Mouse (Mus musculus) stomach, embryonic 15.5 days (tissue): Measurements from ENCODE around the gene Mat2b. TPM values are rescaled to one million over a fixed set of nuclear protein-coding genes. Genes with fewer than 3 reads are reported as not detected.
"Not testable (repeated sequence)": the region's sequence is repeated elsewhere in the genome, so short reads cannot be mapped to it uniquely, and the experiment has no call there.

ENCODE experiments used
- ATAC-seq: fragments of 200-750 bp; cut with Nextera tagmentation; 2 replicates; pipeline ENCODE4 v1.8.0; 2017; ENCODE audit warnings: low read depth, moderate number of reproducible peaks, moderate TSS enrichment; ENCODE audit not compliant: insufficient read depth, low FRiP score
- H3K27ac ChIP-seq: fragments of 300-500 bp; sonication (generic); 2 replicates; pipeline ENCODE4 v1.5.1; 2015; ENCODE audit warnings: mild to moderate bottlenecking, inconsistent platforms
- H3K27me3 ChIP-seq: fragments of 300-500 bp; sonication (generic); replicated peaks from 2 replicates; pipeline ENCODE4 v1.6.1; 2015; ENCODE audit warnings: inconsistent platforms
- H3K36me3 ChIP-seq: fragments of 300-500 bp; sonication (generic); 2 replicates; pipeline ENCODE4 v1.6.1; 2015; ENCODE audit warnings: inconsistent platforms
- H3K4me1 ChIP-seq: fragments of 300-500 bp; sonication (generic); 2 replicates; pipeline ENCODE4 v1.6.1; 2015; ENCODE audit warnings: inconsistent platforms
- H3K4me2 ChIP-seq: fragments of 300-500 bp; sonication (generic); 2 replicates; pipeline ENCODE4 v1.6.1; 2015; ENCODE audit warnings: mild to moderate bottlenecking, inconsistent platforms
- H3K4me3 ChIP-seq: fragments of 300-500 bp; sonication (generic); replicated peaks from 2 replicates; pipeline ENCODE4 v1.5.1; 2015; ENCODE audit warnings: inconsistent platforms
- H3K9ac ChIP-seq: fragments of 300-500 bp; sonication (generic); 2 replicates; pipeline ENCODE4 v1.6.1; 2015; ENCODE audit warnings: inconsistent platforms
- H3K9me3 ChIP-seq: fragments of 300-500 bp; sonication (generic); 2 replicates; pipeline ENCODE4 v1.6.1; 2016; ENCODE audit warnings: inconsistent platforms
- WGBS: fragments of 180-500 bp; shearing (Covaris S2); methylation state at CpG from one replicate; pipeline ENCODE4 v1.1.7; 2015; 5-methylcytosine and 5-hydroxymethylcytosine counted together
- polyA plus RNA-seq: library from polyadenylated mRNA; unstranded; fragments of >200 nt; fragmentation: Nextera tagmentation; extraction: Ambion mirVana; gene quantifications from 2 replicates; pipeline ENCODE4 v1.2.1, GENCODE M21; 2015

Gene Mat2b
- 84.4 and 89.6 TPM in 2 replicates for polyA plus RNA-seq

DNA sequence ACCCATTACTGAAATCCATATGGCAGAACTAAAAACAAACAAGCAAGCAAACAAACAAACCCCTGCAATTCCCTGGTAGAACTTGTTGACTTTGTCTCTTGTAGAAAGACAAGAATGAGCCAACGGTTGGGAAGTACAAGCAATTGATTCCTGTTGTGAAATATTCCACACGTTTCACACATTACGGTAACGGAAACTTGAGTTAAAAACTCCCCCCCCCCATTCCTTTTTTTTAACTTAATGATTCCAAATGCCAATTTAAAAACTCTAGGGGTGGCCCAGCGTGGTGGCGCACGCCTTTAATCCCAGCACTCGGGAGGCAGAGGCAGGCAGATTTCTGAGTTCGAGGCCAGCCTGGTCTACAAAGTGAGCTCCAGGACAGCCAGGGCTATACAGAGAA lies at the start of gene Mat2b:
Mat2b (minus strand) TSS at position 101 of the 400 bp plus-strand sequence.
- Histone ChIP-seq H3K4me1 (peaks cover 14% of the 10 kb centered on the region), H3K27ac (peak within 1 kb of the TSS; percentile 95), H3K9me3 (no peaks in the 10 kb centered on the region), H3K36me3 (no peaks in the 10 kb centered on the region), H3K4me3 (peak within 1 kb of the TSS; percentile 94), H3K27me3 (no peaks in the 10 kb centered on the region), H3K9ac (peak within 1 kb of the TSS; percentile 66), H3K4me2 (peak within 1 kb of the TSS; percentile 79)
- ATAC-seq, result no peak
- WGBS, result 80% methylated on average over 9 of the region's 9 CpGs

DNA sequence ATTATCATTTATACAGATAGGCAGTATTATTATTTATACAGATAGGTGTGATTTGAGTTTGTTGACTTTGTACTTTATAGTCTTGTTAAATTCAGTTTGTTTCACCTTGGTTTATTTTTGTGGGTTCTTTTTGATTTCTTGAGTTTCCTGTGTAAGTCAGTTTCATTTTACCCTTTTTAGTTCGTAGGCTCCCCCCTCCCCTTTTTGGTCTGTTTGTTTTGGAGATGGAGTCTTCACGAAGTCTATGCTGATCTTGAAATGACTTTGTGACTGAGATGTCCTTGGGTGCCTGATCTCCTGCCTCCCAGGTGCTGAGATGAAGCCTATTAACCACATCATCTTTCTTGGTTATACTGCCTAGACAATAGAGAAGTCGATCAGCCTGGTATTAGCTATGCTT lies 49.3 kb upstream of the Mat2b start:
- H3K4me1 ChIP-seq, result no peaks in the 10 kb centered on the region
- no peaks in the 10 kb centered on the region for H3K36me3 ChIP-seq
- no peak overlapping the region for H3K27ac ChIP-seq
- no peak for ATAC-seq
- no peak overlapping the region for H3K4me2 ChIP-seq
- WGBS, result 80% methylated on average over 3 of the region's 3 CpGs
- no peaks in the 10 kb centered on the region for H3K9me3 ChIP-seq
- H3K4me3 ChIP-seq, result no peak overlapping the region
- no peaks in the 10 kb centered on the region for H3K27me3 ChIP-seq
- H3K9ac ChIP-seq, result no peak overlapping the region

DNA sequence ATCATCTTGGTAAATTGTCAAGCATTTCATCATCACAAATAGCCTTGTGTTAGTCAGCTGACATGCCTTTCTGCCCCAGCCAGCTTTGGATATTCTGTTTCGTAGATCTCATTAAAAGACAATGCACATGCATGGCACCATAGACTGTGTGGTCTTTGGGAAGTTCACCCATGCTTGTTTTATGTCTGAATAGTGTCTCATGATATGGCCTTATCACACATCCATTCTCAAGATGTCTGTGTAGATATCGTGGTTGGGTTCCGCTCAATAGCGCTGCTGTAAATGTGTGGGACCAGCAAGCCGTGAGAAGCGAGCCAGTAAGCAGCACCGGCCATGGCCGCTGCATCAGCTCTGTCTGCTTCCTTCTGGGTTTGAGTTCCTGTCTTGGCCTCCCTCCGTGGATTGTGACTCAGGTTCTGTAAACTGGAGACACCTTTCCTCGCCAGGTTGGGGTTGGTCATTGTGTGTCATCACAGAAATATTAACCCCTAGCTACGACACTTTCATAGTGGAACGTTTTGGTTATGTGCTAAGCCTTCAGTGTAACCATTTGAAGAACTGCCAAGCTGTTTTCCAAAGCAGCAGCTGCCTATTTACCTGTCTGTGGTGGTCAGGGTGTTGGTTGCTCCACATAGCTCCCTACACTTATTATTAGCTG lies 46.7 kb upstream of the Mat2b start:
- no peak overlapping the region for H3K27ac ChIP-seq
- ATAC-seq, result no peak
- H3K36me3 ChIP-seq, result peaks cover 9% of the 10 kb centered on the region
- no peaks in the 10 kb centered on the region for H3K4me1 ChIP-seq
- no peak overlapping the region for H3K4me3 ChIP-seq
- 88% methylated on average over 12 of the region's 12 CpGs for WGBS
- no peak overlapping the region for H3K9ac ChIP-seq
- H3K4me2 ChIP-seq, result no peak overlapping the region
- no peaks in the 10 kb centered on the region for H3K27me3 ChIP-seq
- no peaks in the 10 kb centered on the region for H3K9me3 ChIP-seq

DNA sequence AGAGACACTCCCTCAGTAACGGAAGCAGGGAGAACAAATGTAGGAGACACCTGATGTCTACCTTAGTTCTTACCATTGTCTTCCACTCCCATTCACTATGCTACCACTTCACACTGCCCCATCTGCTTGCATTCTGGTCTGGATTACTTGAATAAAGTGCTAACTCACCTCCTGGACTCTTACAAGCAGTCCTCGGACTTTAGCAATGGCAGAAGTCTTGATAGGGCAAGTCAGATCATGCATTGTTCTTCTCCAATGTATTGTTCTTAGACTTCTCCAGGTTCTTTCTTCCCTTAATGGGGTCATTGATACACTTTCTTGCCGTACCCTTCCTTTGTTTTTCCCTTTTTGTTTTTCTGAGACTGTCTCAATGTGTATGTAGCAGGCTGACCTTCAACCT lies 42.4 kb upstream of the Mat2b start:
- no peak for ATAC-seq
- no peaks in the 10 kb centered on the region for H3K9me3 ChIP-seq
- H3K4me2 ChIP-seq, result no peak overlapping the region
- H3K36me3 ChIP-seq, result peaks cover 13% of the 10 kb centered on the region
- no peaks in the 10 kb centered on the region for H3K27me3 ChIP-seq
- no peak overlapping the region for H3K9ac ChIP-seq
- H3K4me3 ChIP-seq, result no peak overlapping the region
- 89% methylated on average over 3 of the region's 3 CpGs for WGBS
- H3K27ac ChIP-seq, result no peak overlapping the region
- H3K4me1 ChIP-seq, result peaks cover 4% of the 10 kb centered on the region; the same call in 1 of the 2 replicates

DNA sequence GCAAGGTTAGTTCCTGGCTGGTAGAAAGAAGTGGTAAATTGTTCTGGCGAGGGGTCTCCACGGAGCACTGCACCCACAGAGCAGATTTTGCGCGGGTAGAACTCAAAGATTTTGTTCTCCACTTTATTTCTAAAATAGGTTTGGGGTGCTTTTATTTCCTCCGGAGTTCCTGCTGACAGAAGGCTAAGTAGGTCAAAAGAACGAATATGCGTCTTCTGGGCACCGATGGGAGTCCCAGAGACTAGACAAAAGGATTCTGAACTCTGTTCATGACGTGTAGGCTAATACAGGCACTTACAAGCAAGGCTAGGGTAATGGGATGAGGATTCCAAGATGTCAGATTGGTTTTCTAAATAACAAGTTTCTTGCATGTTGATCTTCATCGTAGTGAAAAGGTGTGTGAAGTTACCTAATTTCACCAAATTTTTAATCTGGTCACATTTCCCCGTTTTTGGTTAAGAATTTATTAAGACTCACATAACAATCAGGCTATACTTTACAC lies 39.3 kb upstream of the Mat2b start:
- peak overlapping the region; percentile 83; the same call in 1 of the 2 replicates for H3K27ac ChIP-seq
- peak overlapping the region; percentile 80 for H3K4me2 ChIP-seq
- 4% methylated on average over 11 of the region's 11 CpGs for WGBS
- H3K4me1 ChIP-seq, result peaks cover 12% of the 10 kb centered on the region
- no peaks in the 10 kb centered on the region for H3K9me3 ChIP-seq
- H3K27me3 ChIP-seq, result no peaks in the 10 kb centered on the region
- peak overlapping the region; percentile 96 for H3K4me3 ChIP-seq
- ATAC-seq, result no peak
- peak overlapping the region; percentile 94 for H3K9ac ChIP-seq
- H3K36me3 ChIP-seq, result peaks cover 13% of the 10 kb centered on the region

DNA sequence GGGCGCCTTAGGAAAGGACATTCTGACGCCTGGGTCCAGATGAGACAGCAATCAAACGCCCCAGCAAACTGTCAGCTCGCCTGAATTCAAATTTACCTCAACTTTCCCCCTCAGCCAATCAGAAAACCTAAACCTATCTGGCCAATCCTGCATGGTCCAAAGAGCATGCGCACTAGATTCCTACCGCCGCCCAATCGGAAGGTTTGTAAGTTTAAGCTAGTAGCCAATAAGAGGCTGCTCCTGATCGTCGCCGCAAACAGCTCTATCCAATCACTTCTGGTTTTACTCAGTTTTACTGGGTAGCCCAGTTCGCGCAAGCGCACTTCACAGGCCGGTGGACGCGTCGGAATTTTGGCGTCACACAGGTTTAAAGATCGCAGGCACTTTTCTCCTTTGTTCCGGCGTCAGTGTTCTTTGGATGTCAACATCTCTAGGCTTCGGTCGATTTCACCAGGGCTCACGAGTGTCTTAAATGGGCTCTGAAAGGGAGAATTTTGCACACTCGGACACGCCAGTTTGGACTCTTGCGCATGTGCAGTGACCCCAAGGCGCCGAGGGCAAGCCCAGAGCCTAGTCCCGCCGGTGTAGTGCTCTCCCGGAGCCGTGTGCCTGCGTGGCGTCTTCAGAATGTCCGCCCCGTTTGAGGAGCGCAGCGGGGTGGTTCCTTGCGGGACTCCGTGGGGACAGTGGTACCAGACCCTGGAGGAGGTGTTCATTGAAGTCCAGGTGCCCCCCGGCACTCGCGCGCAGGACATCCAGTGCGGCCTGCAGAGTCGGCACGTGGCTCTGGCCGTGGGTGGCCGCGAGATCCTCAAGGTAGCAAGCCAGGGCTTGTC lies 38.6 kb upstream of the Mat2b start, which contains the start of the genes Hmmr and Nudcd2:
Hmmr (minus strand) TSS at position 84 of the 836 bp plus-strand sequence.
Nudcd2 (plus strand) TSS at position 329 of the 836 bp plus-strand sequence.
- peak within 1 kb of the TSS; percentile 81 for H3K4me2 ChIP-seq
- H3K36me3 ChIP-seq, result peaks cover 13% of the 10 kb centered on the region
- peak within 1 kb of the TSS; percentile 94 for H3K9ac ChIP-seq
- H3K4me3 ChIP-seq, result peak within 1 kb of the TSS; percentile 96
- H3K27me3 ChIP-seq, result no peaks in the 10 kb centered on the region
- no peaks in the 10 kb centered on the region for H3K9me3 ChIP-seq
- WGBS, result under 1% methylated on average over 52 of the region's 52 CpGs
- H3K4me1 ChIP-seq, result peaks cover 12% of the 10 kb centered on the region
- peak within 1 kb of the TSS; percentile 83 for H3K27ac ChIP-seq
- ATAC-seq, result peak; percentile 99

DNA sequence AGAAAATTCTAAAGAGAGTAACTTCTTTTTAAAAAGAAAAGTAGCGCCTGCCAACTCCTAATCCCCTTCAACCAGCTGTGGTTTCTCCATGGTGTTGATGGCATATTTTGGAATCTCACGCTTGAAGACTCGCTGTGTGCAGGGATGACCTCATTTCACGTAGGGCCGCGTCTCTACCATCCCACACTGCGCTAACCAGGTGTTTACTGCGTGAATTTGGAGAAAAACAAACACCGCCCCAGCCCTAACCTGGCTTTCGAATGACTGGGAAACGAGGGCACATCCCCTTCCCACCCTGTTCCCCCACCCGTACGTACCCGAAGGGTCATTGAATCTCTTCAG lies 38.0 kb upstream of the Mat2b start:
- no peak overlapping the region for H3K27ac ChIP-seq
- under 1% methylated on average over 14 of the region's 14 CpGs for WGBS

DNA sequence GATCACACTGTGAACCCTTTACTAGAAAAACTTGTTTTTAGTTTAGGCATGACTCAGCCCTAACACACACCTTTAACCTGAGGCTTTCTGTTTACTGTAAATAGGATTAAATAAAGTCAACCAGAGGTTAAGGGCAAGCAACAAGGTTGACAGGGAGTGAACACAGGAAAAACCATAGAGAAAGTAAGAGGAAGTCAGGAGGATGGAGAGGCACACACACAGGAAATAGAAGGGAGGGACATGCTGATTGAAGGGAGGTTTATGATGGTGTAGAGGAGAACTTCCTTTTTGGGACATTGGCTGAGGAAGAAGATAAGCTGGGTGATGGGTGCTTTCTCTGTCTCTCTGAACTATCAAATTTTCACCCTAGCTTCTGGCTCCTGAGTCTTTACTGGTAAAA lies 23.3 kb upstream of the Mat2b start:
- Histone ChIP-seq H3K9ac (no peak overlapping the region), H3K9me3 (no peaks in the 10 kb centered on the region), H3K4me2 (no peak overlapping the region), H3K36me3 (peaks cover 47% of the 10 kb centered on the region), H3K4me1 (no peaks in the 10 kb centered on the region), H3K27me3 (no peaks in the 10 kb centered on the region), H3K27ac (no peak overlapping the region), H3K4me3 (no peak overlapping the region)
- ATAC-seq, result no peak

More for the DNA sequence above, 38.0 kb upstream of the Mat2b start:
- peak overlapping the region; percentile 96 for H3K4me3 ChIP-seq
- peak; percentile 40 for ATAC-seq
- H3K9ac ChIP-seq, result peak overlapping the region; percentile 37
- H3K9me3 ChIP-seq, result no peaks in the 10 kb centered on the region
- H3K4me1 ChIP-seq, result peaks cover 12% of the 10 kb centered on the region
- H3K36me3 ChIP-seq, result peaks cover 13% of the 10 kb centered on the region
- H3K4me2 ChIP-seq, result peak overlapping the region; percentile 81
- no peaks in the 10 kb centered on the region for H3K27me3 ChIP-seq

DNA sequence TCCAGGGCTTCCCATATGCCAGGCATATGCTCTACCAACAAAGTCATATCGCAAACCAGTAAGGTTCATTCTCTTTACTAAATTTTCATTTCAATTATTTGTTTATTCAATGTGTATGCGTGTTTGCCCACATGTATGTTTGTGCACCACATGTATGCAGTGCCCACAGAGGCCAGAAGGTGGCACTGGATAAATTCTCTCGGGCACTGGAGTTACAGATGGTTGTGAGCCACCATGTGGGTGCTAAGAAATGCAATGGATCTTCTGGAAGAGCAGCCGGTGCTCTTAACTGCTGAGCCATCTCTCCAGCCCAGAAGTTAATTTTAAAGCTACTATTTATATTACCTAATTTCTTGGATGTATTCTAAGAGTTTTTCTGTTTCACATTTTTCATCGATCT lies 20.5 kb upstream of the Mat2b start:
- H3K4me3 ChIP-seq, result no peak overlapping the region
- ATAC-seq, result no peak
- H3K4me2 ChIP-seq, result no peak overlapping the region
- WGBS, result 93% methylated on average over 5 of the region's 5 CpGs
- H3K9me3 ChIP-seq, result no peaks in the 10 kb centered on the region
- no peaks in the 10 kb centered on the region for H3K27me3 ChIP-seq
- no peak overlapping the region for H3K9ac ChIP-seq
- peaks cover 31% of the 10 kb centered on the region for H3K36me3 ChIP-seq
- no peaks in the 10 kb centered on the region for H3K4me1 ChIP-seq
- no peak overlapping the region for H3K27ac ChIP-seq

DNA sequence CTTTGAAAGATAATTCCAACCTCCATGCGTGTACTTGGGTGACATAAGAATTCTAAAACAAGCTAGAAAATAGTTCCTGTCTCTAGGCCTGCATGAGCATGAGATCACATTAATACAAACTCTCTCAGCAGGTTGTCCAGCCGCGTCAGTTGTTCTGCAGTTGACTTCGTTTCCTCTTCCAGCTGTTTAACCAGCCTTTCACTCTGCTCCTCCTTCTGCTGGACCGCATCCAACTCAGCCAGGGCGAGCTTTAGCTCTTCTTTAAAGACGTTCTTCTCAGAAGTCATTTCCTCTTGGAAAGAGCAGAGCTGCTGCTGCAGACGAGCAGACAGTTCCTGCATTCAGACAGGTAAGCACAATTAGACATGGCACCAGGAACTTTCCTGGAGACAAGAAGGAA lies 18.9 kb upstream of the Mat2b start:
- no peak overlapping the region for H3K9ac ChIP-seq
- no peaks in the 10 kb centered on the region for H3K9me3 ChIP-seq
- peaks cover 28% of the 10 kb centered on the region for H3K36me3 ChIP-seq
- WGBS, result 72% methylated on average over 8 of the region's 8 CpGs
- H3K27ac ChIP-seq, result no peak overlapping the region
- no peak overlapping the region for H3K4me3 ChIP-seq
- H3K4me2 ChIP-seq, result no peak overlapping the region
- ATAC-seq, result no peak
- no peaks in the 10 kb centered on the region for H3K4me1 ChIP-seq
- no peaks in the 10 kb centered on the region for H3K27me3 ChIP-seq

DNA sequence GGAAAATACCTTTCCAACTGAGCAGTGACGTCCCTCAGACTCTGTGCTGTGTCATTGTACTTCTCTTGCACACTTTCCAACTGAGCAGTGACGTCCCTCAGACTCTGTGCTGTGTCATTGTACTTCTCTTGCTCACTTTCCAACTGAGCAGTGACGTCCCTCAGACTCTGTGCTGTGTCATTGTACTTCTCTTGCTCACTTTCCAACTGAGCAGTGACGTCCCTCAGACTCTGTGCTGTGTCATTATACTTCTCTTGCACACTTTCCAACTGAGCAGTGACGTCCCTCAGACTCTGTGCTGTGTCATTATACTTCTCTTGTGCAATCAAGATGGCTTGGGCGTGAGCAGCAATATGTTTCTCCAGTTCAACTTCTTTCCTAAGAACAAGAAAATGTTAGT lies 14.9 kb upstream of the Mat2b start:
- H3K27ac ChIP-seq, H3K9me3 ChIP-seq, H3K9ac ChIP-seq, H3K4me2 ChIP-seq, H3K27me3 ChIP-seq, H3K4me1 ChIP-seq, H3K4me3 ChIP-seq, ATAC-seq: not testable (repeated sequence)
- 93% methylated on average over 6 of the region's 6 CpGs for WGBS
- H3K36me3 ChIP-seq, result peaks cover 25% of the 10 kb centered on the region
